Comparison of ENCODE assay signal across 10 mouse cellular contexts in genomic region chr16:22389146-22389911, GRCm38 (mm10). TPM values are rescaled to one million over a fixed set of nuclear protein-coding genes. Genes with fewer than 3 reads are reported as not detected.
DNase-seq lines count a peak whose midpoint lies in the region; ATAC-seq and TF ChIP-seq lines count a peak whose summit lies in the region.
"Had no signal": no experiment of that assay in that cellular context is flagged by ENCODE, and none has a peak within 500 bp of the region (broad histone marks: within the 10 kb centered on the region; RNA-seq: fewer than 3 reads in every experiment).

No protein-coding gene starts in this region.

- H3K9ac ChIP-seq in hindbrain, embryonic 15.5 days: no peak overlapping the region
- no peak overlapping the region for H3K9ac ChIP-seq in hindbrain, embryonic 12.5 days

- H3K27me3 ChIP-seq in hindbrain, embryonic 15.5 days: no peaks in the 10 kb centered on the region
- H3K27me3 ChIP-seq in hindbrain, embryonic 12.5 days: no peaks in the 10 kb centered on the region
- no peaks in the 10 kb centered on the region for H3K27me3 ChIP-seq in thymus, adult 2 months (ENCODE audit: control insufficient read depth, insufficient read depth, low read length)

- TF ChIP-seq CTCF in thymus, adult 2 months (IDR thresholded peaks at IDR 0.05; ENCODE audit: borderline replicate concordance, control insufficient read depth, extremely low read depth, insufficient read depth, low read length, poor library complexity): no peak

- H3K4me3 ChIP-seq in hindbrain, embryonic 15.5 days: no peak overlapping the region
- H3K4me3 ChIP-seq in hindbrain, embryonic 12.5 days: no peak overlapping the region
- H3K4me3 ChIP-seq in thymus, adult 2 months (ENCODE audit: control insufficient read depth, insufficient read depth, low read length): no peak overlapping the region

- 0 out of 2 replicates have a peak, but pooled peaks cover 6% of the 10 kb centered on the region for H3K4me1 ChIP-seq in hindbrain, embryonic 15.5 days (replicated peaks)
- H3K4me1 ChIP-seq in hindbrain, embryonic 12.5 days: no peaks in the 10 kb centered on the region
- peaks cover 8% of the 10 kb centered on the region for H3K4me1 ChIP-seq in thymus, adult 2 months (replicated peaks; ENCODE audit: control insufficient read depth, insufficient read depth, low read length)

- ATAC-seq in hindbrain, embryonic 15.5 days (ENCODE audit: low FRiP score, low read depth): peak; percentile 66; the same call in 1 of the 2 replicates
- ATAC-seq in hindbrain, embryonic 12.5 days (ENCODE audit: low FRiP score): no peak

- no peak overlapping the region; the same call in 1 of the 2 replicates for H3K27ac ChIP-seq in hindbrain, embryonic 15.5 days (replicated peaks)
- no peak overlapping the region for H3K27ac ChIP-seq in hindbrain, embryonic 12.5 days
- no peak overlapping the region for H3K27ac ChIP-seq in thymus, adult 2 months (ENCODE audit: control insufficient read depth, insufficient read depth, low read length)
- H3K27ac ChIP-seq: macrophage had no signal

- no peak for TF ChIP-seq POLR2A in thymus, adult 2 months (IDR thresholded peaks at IDR 0.05; ENCODE audit: control insufficient read depth, extremely low read depth, insufficient read depth, low read length, poor library complexity)

- 59% methylated on average over 13 of the region's 13 CpGs for WGBS in hindbrain, embryonic 15.5 days
- 77% methylated on average over 13 of the region's 13 CpGs for WGBS in hindbrain, embryonic 12.5 days
- WGBS in thymus, adult 2 months: 94% methylated on average over 13 of the region's 13 CpGs

- H3K9me3 ChIP-seq in hindbrain, embryonic 15.5 days: no peaks in the 10 kb centered on the region
- H3K9me3 ChIP-seq in hindbrain, embryonic 12.5 days (replicated peaks): no peaks in the 10 kb centered on the region

- no peaks in the 10 kb centered on the region for H3K36me3 ChIP-seq in hindbrain, embryonic 15.5 days
- H3K36me3 ChIP-seq in hindbrain, embryonic 12.5 days: 0 out of 2 replicates have a peak, but pooled peaks cover 4% of the 10 kb centered on the region
- no peaks in the 10 kb centered on the region for H3K36me3 ChIP-seq in thymus, adult 2 months (ENCODE audit: control insufficient read depth, insufficient read depth, low read length)

- no peak overlapping the region for H3K4me2 ChIP-seq in hindbrain, embryonic 15.5 days
- no peak overlapping the region for H3K4me2 ChIP-seq in hindbrain, embryonic 12.5 days (replicated peaks)

- DNase-seq in 3T3-L1 (ENCODE audit: low read depth, low spot score): peak; percentile 98
- DNase-seq in adrenal gland, postnatal 36 days: peak; percentile 73 to 75
- peak; percentile 22 to 39 for DNase-seq in frontal cortex, postnatal 10 days (ENCODE audit: low spot score in 2 of 2)
- DNase-seq in thymus, adult 2 months: no peak
- no peak for DNase-seq in thymus, adult 18-20 months
- no peak for DNase-seq in cerebellum, adult 11-12 months
- DNase-seq: gastrocnemius, postnatal 25 days had no signal

RNA-seq across cellular contexts. Expression of gene Etv5, which starts 50.2 kb away (rescaled TPM):
- polyA plus RNA-seq in hindbrain, embryonic 15.5 days (2015; fragmentation: Nextera tagmentation; extraction: Ambion mirVana): 21.7 and 32.1 TPM in 2 replicates
- polyA plus RNA-seq in hindbrain, embryonic 12.5 days (2016; fragmentation: Nextera tagmentation; extraction: Ambion mirVana): 25.4 and 27.3 TPM in 2 replicates
- total RNA-seq in adrenal gland, postnatal 36 days (2021): 10 to 100 TPM; 29.7 to 33.3 TPM
- 7.3 and 8.6 TPM in 2 replicates for polyA plus RNA-seq in thymus, adult 2 months (2012; rRNA removed)

Comparison
In these comparisons a context has a peak if more than half of its experiments do, and no peak if none do; other contexts are left out.
1. DNase-seq: peak in 3T3-L1 (single experiment), adrenal gland, postnatal 36 days (2 of 2) and frontal cortex, postnatal 10 days (2 of 2); none in thymus, adult 2 months (single experiment), thymus, adult 18-20 months (0 of 2) and cerebellum, adult 11-12 months (single experiment).